Mouse (Mus musculus): Measurements from ENCODE around the gene Smad9.

Gene Smad9

GRCm38 (mm10) chr3:54755145-54756041, at the start of gene Smad9:
Gene Smad9, plus strand, starts transcription at chr3:54755582.
- no peak for DNase-seq (ENCODE audit: low spot score)

GRCm38 (mm10) chr3:54708972-54709371, 46.4 kb upstream of the Smad9 start:
- peak; percentile 41 for DNase-seq (ENCODE audit: low spot score)

- no peak for DNase-seq (ENCODE audit: low spot score)
Measured at GRCm38 (mm10) chr3:54714253-54714652, 41.1 kb upstream of the Smad9 start, which contains the start of gene Gm21958. Gene Gm21958, minus strand, starts transcription at chr3:54714353.

- no peak for DNase-seq (ENCODE audit: low spot score)
Measured at GRCm38 (mm10) chr3:54715461-54715860, 39.9 kb upstream of the Smad9 start.

- no peak for DNase-seq (ENCODE audit: low spot score)
Measured at GRCm38 (mm10) chr3:54717348-54717747, 38.0 kb upstream of the Smad9 start.

DNA sequence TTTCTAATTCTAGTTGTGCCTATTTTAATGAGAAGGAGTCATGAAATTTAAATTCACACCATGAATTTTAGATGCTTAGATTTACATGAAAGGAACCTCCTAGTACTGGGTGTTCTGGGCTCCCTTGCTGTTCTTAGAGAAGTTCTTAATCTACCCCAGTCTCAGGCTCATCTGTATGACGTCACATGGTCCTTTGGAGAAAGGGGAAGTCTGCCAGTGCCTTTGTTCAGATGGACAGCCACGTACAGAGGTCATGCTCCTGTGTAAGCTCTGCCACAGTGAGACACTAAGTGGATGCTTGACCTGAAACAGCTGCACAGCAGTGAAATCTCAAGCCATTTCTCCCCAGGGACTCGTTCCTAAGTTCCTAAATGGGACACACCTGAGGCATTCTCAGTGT, 36.4 kb upstream of the Smad9 start:
- no peak for DNase-seq (ENCODE audit: low spot score)

DNA sequence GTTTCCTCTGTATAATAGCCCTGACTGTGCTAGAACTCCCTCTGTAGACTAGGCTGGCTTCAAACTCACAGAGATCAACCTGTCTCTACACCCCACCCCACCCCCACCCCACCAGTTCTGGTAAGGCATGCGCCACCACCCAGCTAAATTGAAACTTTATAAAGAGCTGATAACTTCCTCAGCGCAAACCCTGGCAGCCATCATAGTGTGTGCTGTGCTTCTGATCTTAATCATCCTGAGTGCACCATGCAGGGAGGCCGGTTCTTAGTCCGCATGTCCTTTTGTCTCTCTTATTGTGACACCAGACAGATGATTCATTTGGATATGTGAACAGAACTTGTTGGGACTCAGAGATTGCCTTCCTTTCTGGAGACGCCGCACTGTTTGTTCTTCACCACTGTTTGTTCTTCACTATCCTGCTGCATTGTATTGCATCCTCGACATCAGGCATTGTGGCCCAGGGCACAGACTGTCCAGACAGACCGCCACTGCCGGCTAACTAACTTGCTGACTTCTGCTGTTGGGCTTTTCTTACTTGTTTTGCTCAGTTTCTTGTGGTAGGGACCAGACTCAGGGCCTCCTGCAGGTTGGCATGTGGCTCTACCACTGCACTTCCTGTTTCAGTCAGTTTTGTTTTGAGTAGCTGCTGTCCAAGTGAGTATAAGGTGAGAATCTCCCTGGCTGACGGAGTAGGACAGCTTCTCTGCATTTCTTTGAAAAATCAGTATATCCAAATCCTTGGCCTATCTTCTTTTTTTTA, 31.5 kb upstream of the Smad9 start:
- DNase-seq (ENCODE audit: low spot score): peak; percentile 75

DNA sequence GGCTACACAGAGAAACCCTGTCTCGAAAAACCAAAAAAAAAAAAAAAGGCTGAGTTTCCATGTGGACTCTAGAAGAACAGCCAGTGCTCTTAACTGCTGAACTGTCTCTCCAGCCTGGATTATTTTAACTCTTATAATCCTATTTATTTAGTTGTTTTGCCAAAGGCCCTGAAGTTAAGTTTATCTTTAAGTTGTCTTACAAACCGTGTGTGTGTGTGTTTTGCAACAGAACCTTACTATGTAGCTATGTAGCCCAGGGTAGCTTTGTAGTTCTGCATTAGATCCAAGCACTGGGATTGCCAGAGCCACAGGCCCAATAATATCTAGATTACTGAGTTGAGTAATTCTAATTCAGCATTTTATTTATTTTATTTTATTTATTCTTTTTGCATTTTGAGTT, 30.0 kb upstream of the Smad9 start:
- DNase-seq (ENCODE audit: low spot score): no peak

DNA sequence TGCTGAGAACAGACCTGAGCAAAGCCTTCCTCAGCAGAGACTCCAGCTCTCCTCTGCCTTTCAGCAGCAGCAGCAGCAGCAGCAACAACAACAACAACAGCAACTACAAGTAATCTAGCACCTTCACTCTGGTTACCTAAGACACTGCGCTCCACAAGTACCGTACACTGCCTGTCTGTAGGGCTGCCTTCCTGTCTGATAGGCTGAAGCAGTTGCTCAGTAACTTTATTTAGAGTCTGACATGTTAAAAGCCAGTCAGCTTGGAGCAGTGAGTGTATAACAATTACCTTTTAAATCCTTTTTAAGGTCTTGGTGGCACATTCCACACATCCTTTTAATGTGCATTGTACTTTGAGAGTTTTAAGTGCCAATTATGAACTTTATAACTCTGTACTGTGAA, 27.8 kb upstream of the Smad9 start:
- no peak for DNase-seq (ENCODE audit: low spot score)

DNA sequence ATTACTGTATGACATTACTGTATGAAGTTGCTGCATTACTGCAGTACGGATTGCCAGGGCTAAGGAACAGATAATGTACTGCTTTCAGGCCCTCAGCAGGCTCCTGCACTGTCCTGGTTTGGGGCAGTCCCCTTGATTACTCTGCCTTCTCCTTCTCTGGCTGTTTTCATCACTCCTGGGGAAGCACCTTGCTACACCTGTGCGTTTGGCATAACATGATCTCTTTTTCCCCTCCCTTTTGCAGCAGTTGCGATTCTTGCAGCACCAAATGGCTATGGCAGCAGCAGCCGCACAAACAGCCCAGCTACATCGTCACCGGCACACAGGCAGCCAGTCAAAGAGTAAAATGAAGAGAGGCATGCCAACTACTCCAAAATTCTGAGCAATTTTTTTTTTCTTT, 27.3 kb upstream of the Smad9 start:
- DNase-seq (ENCODE audit: low spot score): no peak

GRCm38 (mm10) chr3:54731626-54732150, 23.7 kb upstream of the Smad9 start:
- no peak for DNase-seq (ENCODE audit: low spot score)

DNA sequence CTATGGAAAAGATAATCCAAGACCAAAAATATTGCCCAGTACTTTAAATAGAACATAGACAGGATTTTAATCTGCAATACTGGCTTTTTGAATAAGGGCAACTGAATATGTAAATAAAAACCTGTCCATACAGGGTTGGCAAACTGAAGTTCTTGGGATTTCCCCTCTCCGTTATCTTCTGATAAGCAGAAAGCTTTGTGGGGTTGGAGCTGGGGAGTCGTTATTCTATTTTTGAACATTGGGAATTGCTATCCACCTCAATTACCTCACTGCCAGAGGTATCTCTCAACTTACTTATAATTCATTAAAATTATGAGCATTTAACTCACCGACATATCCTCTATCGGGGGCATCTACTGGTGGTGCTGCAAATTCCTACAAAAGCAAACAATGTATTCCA, 23.0 kb upstream of the Smad9 start:
- DNase-seq (ENCODE audit: low spot score): no peak

DNA sequence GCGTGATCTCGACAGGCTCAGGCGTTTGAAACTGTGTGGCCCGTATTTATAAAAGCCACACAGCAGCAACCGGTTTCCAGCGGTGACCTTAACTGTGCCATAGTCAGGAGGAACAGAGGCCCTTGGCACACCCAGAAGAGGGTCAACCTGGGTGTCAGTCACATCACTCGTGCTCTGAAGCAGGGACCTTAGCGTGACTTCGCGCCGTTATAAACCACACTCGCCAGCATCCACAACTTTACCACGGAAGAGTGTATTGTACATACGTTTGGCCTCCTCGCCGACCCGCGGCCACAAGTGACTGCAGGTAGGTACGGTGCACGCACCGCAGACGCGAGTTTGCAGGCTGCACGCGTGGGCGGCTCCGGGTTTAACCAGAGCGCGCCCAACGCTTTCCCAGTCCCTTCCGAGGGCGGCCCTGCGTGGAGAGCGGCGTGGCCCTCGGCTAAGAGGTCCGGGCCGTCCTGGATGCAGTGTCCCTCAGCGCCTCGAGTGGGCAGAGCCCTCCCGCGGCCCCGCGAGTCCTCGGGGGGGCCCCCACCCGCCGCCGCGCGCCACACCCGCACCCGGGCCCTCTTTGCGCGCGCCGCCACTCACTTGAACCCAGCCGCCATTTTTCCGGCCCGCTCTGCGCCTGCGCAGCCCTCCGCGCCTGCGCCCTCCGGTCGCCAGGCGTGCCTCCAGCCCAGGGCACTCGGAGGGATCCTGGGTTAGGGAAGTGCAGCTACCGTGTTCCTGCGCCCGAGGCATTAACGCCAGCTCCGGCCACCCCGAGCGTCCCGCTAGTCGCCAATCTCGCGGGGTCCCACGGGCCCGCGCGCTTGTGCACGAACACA, 20.8 kb upstream of the Smad9 start:
- peak; percentile 88 for DNase-seq (ENCODE audit: low spot score)

GRCm38 (mm10) chr3:54735247-54736046, 19.9 kb upstream of the Smad9 start, which contains the start of the genes Exosc8 and Alg5:
Gene Exosc8, minus strand, starts transcription at chr3:54735393.
Gene Alg5, plus strand, starts transcription at chr3:54735539.
- DNase-seq (ENCODE audit: low spot score): peak; percentile 94

- peak; percentile 5 for DNase-seq (ENCODE audit: low spot score)
Measured at GRCm38 (mm10) chr3:54736101-54736927, 19.1 kb upstream of the Smad9 start.

DNA sequence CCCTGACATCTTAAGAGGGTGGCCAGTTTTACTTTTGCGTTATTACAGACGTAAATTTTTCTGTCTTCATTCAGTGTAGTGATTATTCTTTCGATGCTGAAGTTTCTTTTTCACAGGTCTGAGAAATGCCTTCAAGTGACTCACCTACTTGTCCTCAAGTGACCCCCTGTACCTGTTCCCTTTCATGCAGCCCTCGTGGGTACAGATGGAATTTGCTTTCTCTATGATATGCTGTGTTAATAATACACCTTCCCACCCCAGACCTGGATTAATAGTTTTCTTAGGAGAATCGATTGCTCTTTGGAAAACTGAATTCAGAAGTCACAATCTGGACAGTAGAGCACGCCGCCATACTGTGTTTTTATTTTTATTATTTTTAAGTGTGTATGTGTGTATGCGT, 18.1 kb upstream of the Smad9 start:
- no peak for DNase-seq (ENCODE audit: low spot score)

DNA sequence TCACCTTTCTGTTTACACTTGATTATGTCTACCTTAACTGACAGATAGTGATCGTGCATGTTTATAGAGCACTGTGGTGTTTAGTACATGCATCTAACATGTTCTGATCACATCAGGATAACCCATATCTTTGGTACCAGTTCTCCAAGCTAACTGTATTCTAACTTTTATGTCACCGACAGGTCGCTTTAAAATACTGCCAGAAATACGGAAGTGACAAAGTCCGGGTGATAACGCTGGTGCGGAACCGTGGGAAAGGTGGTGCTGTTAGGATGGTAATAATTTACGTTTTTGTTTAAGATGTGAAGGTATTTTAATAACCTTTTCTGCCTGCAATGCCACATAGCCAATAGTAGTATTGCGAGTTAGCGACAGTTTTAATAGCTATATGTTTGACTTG, 13.4 kb upstream of the Smad9 start:
- DNase-seq (ENCODE audit: low spot score): no peak

DNA sequence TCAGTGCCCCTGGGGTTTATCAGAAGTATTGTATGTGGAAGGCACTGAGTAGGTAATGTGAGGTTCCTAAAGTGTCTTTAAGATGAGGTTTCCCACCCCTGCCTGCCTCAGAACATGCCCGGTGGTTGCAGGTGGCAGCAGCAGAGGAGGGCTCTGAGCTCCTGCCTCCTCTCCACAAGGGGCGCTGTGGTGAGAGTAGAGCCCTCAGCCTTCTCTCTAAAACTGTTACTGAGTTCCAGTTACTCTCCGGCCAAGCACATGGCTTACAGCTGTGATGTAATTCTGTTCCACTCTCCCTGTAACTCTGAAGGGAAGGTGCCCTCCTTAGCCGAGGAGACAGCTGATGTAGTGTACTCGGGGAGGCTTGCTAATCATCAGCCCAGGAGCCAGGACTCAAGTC, 9.6 kb upstream of the Smad9 start:
- DNase-seq (ENCODE audit: low spot score): no peak

GRCm38 (mm10) chr3:54753411-54753810, 2.0 kb upstream of the Smad9 start:
- DNase-seq (ENCODE audit: low spot score): no peak

GRCm38 (mm10) chr3:54756058-54756457, 676 bp downstream of the Smad9 start:
- DNase-seq (ENCODE audit: low spot score): no peak
